Mouse (Mus musculus): ENCODE results near the gene Sgcg.

Gene Sgcg

GRCm38 (mm10) chr14:61235846-61236474 lies 22.3 kb downstream of the Sgcg start:
- DNase-seq (ENCODE audit: low spot score in 2 of 2): no peak

- no peak for DNase-seq (ENCODE audit: low spot score in 2 of 2)
Measured at GRCm38 (mm10) chr14:61232016-61232568, 26.2 kb downstream of the Sgcg start.

GRCm38 (mm10) chr14:61230179-61230578 lies 28.1 kb downstream of the Sgcg start:
- DNase-seq (ENCODE audit: low spot score in 2 of 2): no peak

- no peak for DNase-seq (ENCODE audit: low spot score in 2 of 2)
Measured at GRCm38 (mm10) chr14:61229763-61230162, 28.5 kb downstream of the Sgcg start.

- DNase-seq (ENCODE audit: low spot score in 2 of 2): no peak
Measured at GRCm38 (mm10) chr14:61226151-61226550, 32.1 kb downstream of the Sgcg start.

GRCm38 (mm10) chr14:61224387-61225077 lies 33.8 kb downstream of the Sgcg start:
- DNase-seq (ENCODE audit: low spot score in 2 of 2): no peak

GRCm38 (mm10) chr14:61223740-61224139 lies 34.5 kb downstream of the Sgcg start:
- DNase-seq (ENCODE audit: low spot score in 2 of 2): no peak

GRCm38 (mm10) chr14:61222506-61222905 lies 35.8 kb downstream of the Sgcg start:
- no peak for DNase-seq (ENCODE audit: low spot score in 2 of 2)

GRCm38 (mm10) chr14:61221166-61221565 lies 37.1 kb downstream of the Sgcg start:
- no peak for DNase-seq (ENCODE audit: low spot score in 2 of 2)

GRCm38 (mm10) chr14:61211754-61212153 lies 46.5 kb downstream of the Sgcg start:
- DNase-seq (ENCODE audit: low spot score in 2 of 2): no peak

GRCm38 (mm10) chr14:61210111-61210510 lies 48.2 kb downstream of the Sgcg start:
- no peak for DNase-seq (ENCODE audit: low spot score in 2 of 2)

GRCm38 (mm10) chr14:61194416-61194815 lies 63.9 kb downstream of the Sgcg start:
- DNase-seq (ENCODE audit: low spot score in 2 of 2): no peak

- DNase-seq (ENCODE audit: low spot score in 2 of 2): no peak
Measured at GRCm38 (mm10) chr14:61192326-61192725, 66.0 kb downstream of the Sgcg start.

- DNase-seq (ENCODE audit: low spot score in 2 of 2): no peak
Measured at GRCm38 (mm10) chr14:61191904-61192303, 66.4 kb downstream of the Sgcg start.

GRCm38 (mm10) chr14:61173229-61173628 lies 85.1 kb downstream of the Sgcg start:
- peak; percentile 71 to 73 for DNase-seq (ENCODE audit: low spot score in 2 of 2)

GRCm38 (mm10) chr14:61172548-61173158 lies 85.6 kb downstream of the Sgcg start:
- peak; percentile 100 for DNase-seq (ENCODE audit: low spot score in 2 of 2)

GRCm38 (mm10) chr14:61171261-61171970 lies 86.9 kb downstream of the Sgcg start:
- DNase-seq (ENCODE audit: low spot score in 2 of 2): no peak

Measured in spleen, postnatal 36 days (tissue).